Mouse (Mus musculus): ENCODE results near the gene Cbr1.

GRCm38 (mm10) chr16:93615118-93615870 is 9.6 kb downstream of the Cbr1 start:
- TF ChIP-seq CTCF (IDR thresholded peaks at IDR 0.05; ENCODE audit: low read depth) (peak; percentile 71), EP300 (IDR thresholded peaks at IDR 0.05; ENCODE audit: low read depth) (no peak)
